Mouse (Mus musculus): ENCODE measurements around the gene Fmnl2.

GRCm38 (mm10) chr2:52974056-52974455, 116.4 kb downstream of the Fmnl2 start:
- TF ChIP-seq CTCF (IDR thresholded peaks at IDR 0.05; ENCODE audit: control insufficient read depth, insufficient read depth, insufficient read length) = no peak
- TF ChIP-seq MAX (IDR thresholded peaks at IDR 0.05) = no peak
- TF ChIP-seq FOSL1 (IDR thresholded peaks at IDR 0.05; ENCODE audit: insufficient read depth, low read length, poor library complexity, severe bottlenecking) = no peak
- no peak for TF ChIP-seq USF1 (IDR thresholded peaks at IDR 0.05; ENCODE audit: low read depth)
